Mouse (Mus musculus) neural tube, embryonic 11.5 days (tissue): Measurements from ENCODE around the gene Cyp8b1. TPM values are rescaled to one million over a fixed set of nuclear protein-coding genes. Genes with fewer than 3 reads are reported as not detected.

ENCODE experiments used
- ATAC-seq: fragments of 200-750 bp; cut with Nextera tagmentation; 2 replicates; pipeline ENCODE4 v1.8.0; 2017; ENCODE audit warnings: moderate number of reproducible peaks, mild to moderate bottlenecking, moderate TSS enrichment, moderate library complexity; ENCODE audit not compliant: insufficient read depth, low FRiP score, low TSS enrichment
- DNase-seq: peaks from one replicate; pipeline ENCODE4 v3.0.0-alpha.2; 2015; ENCODE audit warnings: low spot score
- H3K27ac ChIP-seq: fragments of 300-500 bp; sonication (generic); 2 replicates; pipeline ENCODE4 v1.5.1; 2014; ENCODE audit warnings: low read depth, mild to moderate bottlenecking, low read length
- H3K27me3 ChIP-seq: fragments of 300-500 bp; sonication (generic); 2 replicates; pipeline ENCODE4 v1.6.1; 2014; ENCODE audit warnings: mild to moderate bottlenecking, low read length, mixed read lengths; ENCODE audit not compliant: control insufficient read depth, insufficient read depth
- H3K36me3 ChIP-seq: fragments of 300-500 bp; sonication (generic); 2 replicates; pipeline ENCODE4 v1.6.1; 2014; ENCODE audit warnings: mild to moderate bottlenecking, low read length, moderate library complexity, mixed read lengths; ENCODE audit not compliant: control insufficient read depth, insufficient read depth
- H3K4me1 ChIP-seq: fragments of 300-500 bp; sonication (generic); 2 replicates; pipeline ENCODE4 v1.6.1; 2014; ENCODE audit warnings: low read length, mixed read lengths; ENCODE audit not compliant: control insufficient read depth, insufficient read depth
- H3K4me2 ChIP-seq: fragments of 300-500 bp; sonication (generic); 2 replicates; pipeline ENCODE4 v1.6.1; 2014; ENCODE audit warnings: low read depth, mild to moderate bottlenecking, moderate library complexity
- H3K4me3 ChIP-seq: fragments of 300-500 bp; sonication (generic); 2 replicates; pipeline ENCODE4 v1.5.1; 2014; ENCODE audit warnings: low read depth, low read length
- H3K9ac ChIP-seq: fragments of 300-500 bp; sonication (generic); 2 replicates; pipeline ENCODE4 v1.6.1; 2014; ENCODE audit warnings: mild to moderate bottlenecking, low read length
- H3K9me3 ChIP-seq: fragments of 300-500 bp; sonication (generic); 2 replicates; pipeline ENCODE4 v1.6.1; 2016; ENCODE audit warnings: low read length; ENCODE audit not compliant: control insufficient read depth
- WGBS: fragments of 180-500 bp; shearing (Covaris S2); extraction: QIAGEN DNeasy Blood & Tissue Kit; methylation state at CpG from one replicate; pipeline ENCODE4 v1.1.7; 2014; 5-methylcytosine and 5-hydroxymethylcytosine counted together
- polyA plus RNA-seq: library from polyadenylated mRNA; unstranded; fragments of >200 nt; fragmentation: Nextera tagmentation; extraction: Ambion mirVana; gene quantifications from 2 replicates; pipeline ENCODE4 v1.2.1, GENCODE M21; 2014

Cyp8b1 gene
- polyA plus RNA-seq, 1 experiment from 2014 or later, result not detected

GRCm38 (mm10) chr9:121925959-121926358 lies 9.9 kb upstream of the Cyp8b1 start:
- no peak overlapping the region for H3K4me3 ChIP-seq
- no peaks in the 10 kb centered on the region for H3K27me3 ChIP-seq
- H3K4me2 ChIP-seq, result no peak overlapping the region
- H3K36me3 ChIP-seq, result no peaks in the 10 kb centered on the region
- no peaks in the 10 kb centered on the region for H3K4me1 ChIP-seq
- ATAC-seq (no peak), DNase-seq (no peak)
- 69% methylated on average over 8 of the region's 8 CpGs for WGBS
- no peak overlapping the region for H3K27ac ChIP-seq
- H3K9ac ChIP-seq, result no peak overlapping the region
- H3K9me3 ChIP-seq, result no peaks in the 10 kb centered on the region

- Histone ChIP-seq H3K27me3 (no peaks in the 10 kb centered on the region), H3K9ac (no peak overlapping the region), H3K9me3 (no peaks in the 10 kb centered on the region), H3K4me1 (no peaks in the 10 kb centered on the region), H3K36me3 (no peaks in the 10 kb centered on the region), H3K4me2 (no peak overlapping the region), H3K4me3 (no peak overlapping the region), H3K27ac (no peak overlapping the region)
- 90% methylated on average over 9 of the region's 9 CpGs for WGBS
- DNase-seq (no peak), ATAC-seq (no peak)
Observed at GRCm38 (mm10) chr9:121924901-121925560, 8.9 kb upstream of the Cyp8b1 start.

- no peak overlapping the region for H3K9ac ChIP-seq
- H3K4me2 ChIP-seq, result no peak overlapping the region
- DNase-seq (no peak), ATAC-seq (no peak)
- no peak overlapping the region for H3K4me3 ChIP-seq
- no peaks in the 10 kb centered on the region for H3K4me1 ChIP-seq
- 86% methylated on average over 5 of the region's 5 CpGs for WGBS
- H3K36me3 ChIP-seq, result no peaks in the 10 kb centered on the region
- H3K27ac ChIP-seq, result no peak overlapping the region
- H3K27me3 ChIP-seq, result no peaks in the 10 kb centered on the region
- no peaks in the 10 kb centered on the region for H3K9me3 ChIP-seq
Observed at GRCm38 (mm10) chr9:121923906-121924305, 7.8 kb upstream of the Cyp8b1 start.

- Histone ChIP-seq H3K9ac (no peak overlapping the region), H3K4me2 (no peak overlapping the region), H3K4me1 (no peaks in the 10 kb centered on the region), H3K9me3 (no peaks in the 10 kb centered on the region), H3K27me3 (no peaks in the 10 kb centered on the region), H3K4me3 (no peak overlapping the region), H3K27ac (no peak overlapping the region), H3K36me3 (no peaks in the 10 kb centered on the region)
- no peak for ATAC-seq
- DNase-seq, result no peak
- WGBS, result 86% methylated on average over 8 of the region's 8 CpGs
Observed at GRCm38 (mm10) chr9:121923443-121923842, 7.3 kb upstream of the Cyp8b1 start.

GRCm38 (mm10) chr9:121919027-121919501 lies 3.0 kb upstream of the Cyp8b1 start:
- H3K9ac ChIP-seq, result no peak overlapping the region
- H3K9me3 ChIP-seq, result no peaks in the 10 kb centered on the region
- WGBS, result 85% methylated on average over 10 of the region's 10 CpGs
- no peaks in the 10 kb centered on the region for H3K27me3 ChIP-seq
- ATAC-seq (no peak), DNase-seq (no peak)
- no peak overlapping the region for H3K4me2 ChIP-seq
- no peak overlapping the region for H3K4me3 ChIP-seq
- H3K27ac ChIP-seq, result no peak overlapping the region
- H3K4me1 ChIP-seq, result no peaks in the 10 kb centered on the region
- no peaks in the 10 kb centered on the region for H3K36me3 ChIP-seq

GRCm38 (mm10) chr9:121915056-121915455 lies 1.0 kb downstream of the Cyp8b1 start:
- Histone ChIP-seq H3K4me2 (no peak overlapping the region), H3K9me3 (no peaks in the 10 kb centered on the region), H3K27ac (no peak overlapping the region), H3K9ac (no peak overlapping the region), H3K4me1 (no peaks in the 10 kb centered on the region), H3K4me3 (no peak overlapping the region), H3K36me3 (no peaks in the 10 kb centered on the region), H3K27me3 (no peaks in the 10 kb centered on the region)
- WGBS, result 93% methylated on average over 10 of the region's 10 CpGs
- no peak for ATAC-seq
- DNase-seq, result no peak

GRCm38 (mm10) chr9:121914226-121914757 lies 1.8 kb downstream of the Cyp8b1 start:
- Histone ChIP-seq H3K9me3 (no peaks in the 10 kb centered on the region), H3K27me3 (no peaks in the 10 kb centered on the region), H3K9ac (no peak overlapping the region), H3K4me2 (no peak overlapping the region), H3K4me1 (no peaks in the 10 kb centered on the region), H3K27ac (no peak overlapping the region), H3K4me3 (no peak overlapping the region), H3K36me3 (no peaks in the 10 kb centered on the region)
- WGBS, result 83% methylated on average over 8 of the region's 8 CpGs
- no peak for ATAC-seq
- DNase-seq, result no peak

- ATAC-seq (no peak), DNase-seq (no peak)
- H3K9ac ChIP-seq, result no peak overlapping the region
- H3K4me3 ChIP-seq, result no peak overlapping the region
- 87% methylated on average over 4 of the region's 4 CpGs for WGBS
- H3K4me2 ChIP-seq, result no peak overlapping the region
- no peaks in the 10 kb centered on the region for H3K9me3 ChIP-seq
- H3K36me3 ChIP-seq, result no peaks in the 10 kb centered on the region
- H3K27ac ChIP-seq, result no peak overlapping the region
- no peaks in the 10 kb centered on the region for H3K27me3 ChIP-seq
- H3K4me1 ChIP-seq, result no peaks in the 10 kb centered on the region
Observed at GRCm38 (mm10) chr9:121912786-121913185, 3.3 kb downstream of the Cyp8b1 start.

- Histone ChIP-seq H3K4me1 (no peaks in the 10 kb centered on the region), H3K36me3 (no peaks in the 10 kb centered on the region), H3K4me3 (no peak overlapping the region), H3K27ac (no peak overlapping the region), H3K27me3 (no peaks in the 10 kb centered on the region), H3K9ac (no peak overlapping the region), H3K9me3 (no peaks in the 10 kb centered on the region), H3K4me2 (no peak overlapping the region)
- ATAC-seq (no peak), DNase-seq (no peak)
- WGBS, result 86% methylated on average over 7 of the region's 7 CpGs
Observed at GRCm38 (mm10) chr9:121911196-121911595, 4.9 kb downstream of the Cyp8b1 start.
